Mouse (Mus musculus) E14TG2a.4 (cell line): ENCODE measurements around the gene Ccdc14.
"Not testable (repeated sequence)": the region's sequence is repeated elsewhere in the genome, so short reads cannot be mapped to it uniquely, and the experiment has no call there.

Experiments
- H3K27me3 ChIP-seq: 2 replicates; pipeline ENCODE4 v1.6.1; 2014; ENCODE audit warnings: low read length, control low read depth; ENCODE audit not compliant: insufficient read depth
- H3K36me3 ChIP-seq: 2 replicates; pipeline ENCODE4 v1.6.1; 2014; ENCODE audit warnings: low read length, control low read depth; ENCODE audit not compliant: insufficient read depth
- H3K4me1 ChIP-seq: replicated peaks from 2 replicates; pipeline ENCODE4 v1.6.1; 2014; ENCODE audit warnings: low read depth, low read length, control low read depth
- H3K4me3 ChIP-seq: replicated peaks from 2 replicates; pipeline ENCODE4 v1.5.1; 2014; ENCODE audit warnings: mild to moderate bottlenecking, low read length
- H3K9me3 ChIP-seq: 2 replicates; pipeline ENCODE4 v1.6.1; 2014; ENCODE audit warnings: low read length, control low read depth
- CTCF ChIP-seq: conservative IDR thresholded peaks from 2 replicates; pipeline ENCODE4 v1.5.1; 2014; ENCODE audit warnings: low read length
- NANOG ChIP-seq: IDR thresholded peaks from 2 replicates; pipeline ENCODE4 v1.6.1; 2014; ENCODE audit warnings: borderline replicate concordance, low read length, mixed read lengths
- POU5F1 ChIP-seq: IDR thresholded peaks from 2 replicates; pipeline ENCODE4 v1.6.1; 2014; ENCODE audit warnings: low read length, borderline replicate concordance

Ccdc14 gene

DNA sequence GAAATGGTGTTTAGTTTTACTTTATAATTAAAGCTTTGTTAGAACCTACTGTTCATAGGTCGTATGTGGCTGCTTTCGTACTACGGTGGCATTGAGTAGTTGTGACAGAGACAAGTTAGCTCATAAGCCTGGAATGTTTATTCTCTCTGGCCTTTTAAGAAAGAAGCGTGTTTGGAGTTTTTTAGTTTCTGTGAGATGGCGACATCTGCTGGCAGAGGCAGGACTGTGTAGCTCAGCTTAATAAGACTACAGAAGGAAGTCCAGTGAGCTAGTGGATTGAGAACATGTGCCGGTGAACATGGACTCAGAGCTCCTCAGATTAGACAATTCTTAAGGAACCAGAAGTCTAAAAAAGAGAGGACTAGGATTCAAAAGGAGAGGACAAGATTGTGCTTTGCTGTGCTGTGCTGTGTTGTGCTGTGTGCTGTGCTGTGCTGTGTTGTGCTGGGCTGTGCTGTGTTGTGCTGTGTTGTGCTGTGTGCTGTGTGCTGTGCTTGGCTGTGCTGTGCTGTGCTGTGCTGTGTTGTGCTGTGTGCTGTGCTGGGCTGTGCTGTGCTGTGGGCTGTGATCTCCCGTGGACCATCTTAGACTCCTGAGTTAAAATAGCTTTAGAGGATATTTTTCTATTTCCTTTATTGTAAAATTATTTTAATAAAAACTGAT is 9.9 kb downstream of the Ccdc14 start:
- Histone ChIP-seq H3K4me3 (no peak overlapping the region), H3K27me3 (no peaks in the 10 kb centered on the region), H3K9me3 (no peaks in the 10 kb centered on the region), H3K36me3 (peaks cover 90% of the 10 kb centered on the region), H3K4me1 (no peaks in the 10 kb centered on the region)
- TF ChIP-seq CTCF, result peak; percentile 74
- no peak for TF ChIP-seq NANOG
- no peak for TF ChIP-seq POU5F1

DNA sequence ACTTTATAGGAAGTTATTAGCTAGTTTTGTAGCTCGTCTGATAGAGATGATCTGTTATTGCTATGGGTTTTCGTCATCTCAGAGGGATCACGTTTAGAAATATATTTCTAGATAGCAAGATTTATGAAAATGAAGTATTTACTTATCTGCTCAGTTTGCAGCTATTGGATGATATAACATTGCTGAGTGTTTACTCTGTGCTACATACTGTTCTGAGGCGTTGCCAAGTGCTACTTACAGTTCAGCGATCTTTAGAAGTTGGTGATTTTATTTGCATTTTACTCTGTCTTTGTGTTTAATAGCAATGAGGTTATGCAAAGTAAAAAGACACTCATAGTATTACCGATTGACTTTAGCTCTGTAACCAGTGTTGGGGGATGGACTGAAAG is 10.4 kb downstream of the Ccdc14 start:
- no peak overlapping the region for H3K4me3 ChIP-seq
- no peaks in the 10 kb centered on the region for H3K4me1 ChIP-seq
- H3K27me3 ChIP-seq, result no peaks in the 10 kb centered on the region
- H3K36me3 ChIP-seq, result peaks cover 90% of the 10 kb centered on the region
- no peak for TF ChIP-seq NANOG
- no peak for TF ChIP-seq CTCF
- no peaks in the 10 kb centered on the region for H3K9me3 ChIP-seq

DNA sequence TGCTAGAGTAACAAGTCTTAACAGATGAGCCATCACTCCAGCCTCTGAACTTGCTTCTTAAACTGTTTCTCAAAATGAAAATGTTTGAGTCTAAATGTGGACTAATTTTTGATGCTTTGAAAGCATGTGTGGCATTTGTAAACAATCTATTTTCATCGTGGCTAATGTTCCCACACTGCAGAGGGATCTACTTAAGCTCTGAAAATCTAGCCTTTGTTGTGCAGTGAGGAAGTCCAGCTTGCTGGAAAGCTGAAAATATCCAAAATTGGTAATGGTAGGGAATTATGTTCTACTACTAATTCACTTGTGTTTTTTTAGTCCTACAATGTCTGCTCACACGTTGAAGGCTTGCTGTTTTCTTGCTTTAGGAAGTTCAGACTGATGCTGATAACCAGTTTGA is 15.6 kb downstream of the Ccdc14 start:
- Histone ChIP-seq H3K36me3 (peaks cover 88% of the 10 kb centered on the region), H3K27me3 (no peaks in the 10 kb centered on the region), H3K4me3 (no peak overlapping the region), H3K4me1 (no peaks in the 10 kb centered on the region), H3K9me3 (no peaks in the 10 kb centered on the region)
- TF ChIP-seq NANOG (no peak), CTCF (no peak), POU5F1 (no peak)

DNA sequence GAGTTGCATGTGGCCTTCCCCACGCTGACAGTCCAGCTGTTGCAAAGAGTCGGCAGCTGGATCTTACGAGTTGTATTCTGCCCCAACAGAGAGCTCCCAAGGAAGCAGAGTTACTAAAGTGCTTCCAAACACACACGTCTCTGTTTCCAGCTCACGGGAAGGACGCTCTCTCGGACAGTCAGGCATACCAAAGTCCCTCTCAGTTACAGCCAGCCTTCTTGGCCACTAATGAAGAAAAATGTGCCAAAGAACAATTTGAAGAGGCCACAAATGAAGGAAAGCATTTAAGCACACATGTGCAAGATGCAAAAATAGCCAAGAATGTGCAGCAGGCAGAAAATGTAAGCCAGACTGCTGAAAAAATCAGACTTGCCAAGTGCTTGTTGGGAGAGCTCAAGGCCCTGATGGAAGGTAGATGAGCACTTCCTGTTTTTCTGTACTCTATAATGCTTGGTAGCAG is 16.1 kb downstream of the Ccdc14 start:
- Histone ChIP-seq H3K9me3 (no peaks in the 10 kb centered on the region), H3K4me3 (no peak overlapping the region), H3K36me3 (peaks cover 86% of the 10 kb centered on the region), H3K27me3 (no peaks in the 10 kb centered on the region), H3K4me1 (no peaks in the 10 kb centered on the region)
- TF ChIP-seq NANOG, result no peak
- no peak for TF ChIP-seq CTCF
- no peak for TF ChIP-seq POU5F1

DNA sequence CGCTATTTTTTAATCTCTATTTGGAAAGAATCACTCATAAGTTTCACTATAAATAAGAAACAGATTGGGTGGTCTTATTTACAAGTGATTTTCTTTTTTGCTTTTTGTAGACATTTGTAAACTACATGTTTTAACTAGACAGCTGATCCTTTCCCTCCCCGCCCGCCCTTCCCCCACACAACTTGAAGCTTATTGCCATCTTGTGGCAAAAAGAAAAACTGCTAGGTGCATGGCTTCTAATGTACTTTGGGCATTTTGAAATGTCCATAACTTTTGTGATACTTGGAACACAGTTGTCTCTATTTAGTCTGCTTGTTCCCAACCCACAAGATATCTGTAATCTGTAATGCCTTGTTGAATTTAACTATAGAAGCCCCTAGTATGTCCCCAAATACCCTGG is 21.1 kb downstream of the Ccdc14 start:
- H3K36me3 ChIP-seq, result peaks cover 82% of the 10 kb centered on the region
- peaks cover 3% of the 10 kb centered on the region; the same call in 1 of the 2 replicates for H3K4me1 ChIP-seq
- no peaks in the 10 kb centered on the region for H3K27me3 ChIP-seq
- TF ChIP-seq CTCF (peak; percentile 25), NANOG (no peak), POU5F1 (no peak)
- no peaks in the 10 kb centered on the region for H3K9me3 ChIP-seq
- no peak overlapping the region for H3K4me3 ChIP-seq

DNA sequence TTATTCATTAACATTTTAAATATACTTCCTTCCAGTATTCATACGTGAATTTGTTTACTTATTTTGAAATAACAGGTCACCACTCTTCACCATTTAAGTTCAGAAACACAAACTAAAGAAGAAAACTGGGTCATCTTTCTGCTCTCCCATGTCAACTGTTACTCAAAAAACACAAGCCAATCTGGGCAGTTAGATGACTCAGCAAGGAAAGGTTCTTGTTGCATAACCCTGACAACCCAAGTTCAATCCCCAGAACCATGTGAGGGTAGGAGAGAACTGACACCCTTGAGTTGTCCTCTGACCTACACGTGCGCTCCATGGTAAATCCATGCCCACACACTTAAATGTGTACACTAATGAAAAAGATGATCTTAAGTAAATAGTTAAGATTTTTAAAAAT is 34.7 kb downstream of the Ccdc14 start:
- no peak for TF ChIP-seq POU5F1
- TF ChIP-seq NANOG, result no peak
- Histone ChIP-seq H3K4me3 (no peak overlapping the region), H3K27me3 (no peaks in the 10 kb centered on the region), H3K9me3 (no peaks in the 10 kb centered on the region), H3K4me1 (no peaks in the 10 kb centered on the region), H3K36me3 (peaks cover 54% of the 10 kb centered on the region)

DNA sequence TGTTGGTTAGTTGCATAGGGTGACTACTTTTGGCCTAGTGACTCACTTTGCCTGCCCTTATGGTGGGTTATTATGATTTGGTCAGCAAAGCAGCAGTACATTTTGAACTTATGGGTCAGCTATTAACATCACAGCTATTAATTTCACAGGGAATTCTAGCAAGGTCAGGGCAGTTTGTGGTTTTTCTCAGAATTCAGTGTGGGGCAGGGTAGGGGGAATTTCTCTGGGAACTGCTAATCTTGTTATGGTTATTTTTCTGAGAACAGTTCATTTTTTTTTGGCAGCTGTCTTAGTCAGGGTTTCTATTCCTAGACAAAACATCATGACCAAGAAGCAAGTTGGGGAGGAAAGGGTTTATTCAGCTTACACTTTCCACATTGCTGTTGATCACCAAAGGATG is 38.2 kb downstream of the Ccdc14 start:
- H3K36me3 ChIP-seq, result peaks cover 26% of the 10 kb centered on the region
- H3K4me1 ChIP-seq, H3K9me3 ChIP-seq, H3K27me3 ChIP-seq, H3K4me3 ChIP-seq: not testable (repeated sequence)

DNA sequence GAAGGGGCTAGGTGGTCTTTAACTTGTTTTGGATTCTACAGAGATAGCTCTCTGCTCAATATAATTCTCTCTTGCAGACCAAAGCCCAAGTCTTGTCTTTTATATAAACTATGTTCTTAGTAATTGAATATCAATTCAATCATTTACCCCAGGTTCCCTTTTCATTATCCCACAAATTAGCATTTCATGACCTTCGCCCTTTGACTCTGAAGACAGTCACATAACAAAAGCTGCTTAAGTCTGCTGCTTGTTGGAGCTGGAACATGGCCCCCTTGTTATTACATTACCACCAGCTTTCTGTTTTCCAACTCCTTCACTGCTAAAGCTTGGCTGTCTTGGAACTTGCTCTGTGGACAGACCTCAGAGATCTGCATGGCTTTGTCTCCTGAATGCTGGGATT is 39.0 kb downstream of the Ccdc14 start:
- no peak for TF ChIP-seq NANOG
- TF ChIP-seq POU5F1, result no peak
- no peak for TF ChIP-seq CTCF

DNA sequence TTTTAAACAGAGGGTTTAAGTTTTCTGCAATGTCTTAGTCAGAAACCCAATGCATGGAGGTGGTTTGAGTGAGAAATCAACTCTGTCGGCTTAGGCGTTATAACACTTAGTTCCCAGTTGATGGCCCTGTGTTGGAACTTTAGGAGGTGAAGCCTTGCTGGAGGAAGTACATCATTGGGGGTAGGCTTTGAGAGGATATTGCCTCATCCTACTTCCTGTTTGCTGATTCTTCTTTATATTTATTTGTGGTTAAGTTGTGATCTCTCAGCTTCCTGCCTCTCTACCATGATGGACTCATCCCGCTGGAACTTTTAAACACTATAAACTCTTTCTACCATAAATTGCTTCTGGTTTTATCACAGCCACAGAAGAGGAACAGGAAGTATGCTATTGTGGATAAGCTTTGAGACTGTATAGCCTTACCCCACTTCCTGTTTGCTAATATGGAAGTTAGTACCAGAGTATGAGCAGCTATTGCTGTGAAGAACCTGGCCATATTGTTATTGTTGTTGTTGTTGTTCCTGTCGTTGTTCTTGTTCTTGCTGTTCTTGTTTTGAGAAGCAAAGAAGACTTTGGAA is 48.3 kb downstream of the Ccdc14 start:
- Histone ChIP-seq H3K9me3 (no peaks in the 10 kb centered on the region), H3K4me3 (no peak overlapping the region), H3K4me1 (no peaks in the 10 kb centered on the region), H3K36me3 (no peaks in the 10 kb centered on the region), H3K27me3 (peaks cover 9% of the 10 kb centered on the region)
- no peak for TF ChIP-seq NANOG
- no peak for TF ChIP-seq POU5F1
- TF ChIP-seq CTCF, result no peak

More for the DNA sequence above, 39.0 kb downstream of the Ccdc14 start:
- Histone ChIP-seq H3K27me3 (no peaks in the 10 kb centered on the region), H3K36me3 (peaks cover 18% of the 10 kb centered on the region), H3K4me1 (no peaks in the 10 kb centered on the region), H3K4me3 (no peak overlapping the region), H3K9me3 (no peaks in the 10 kb centered on the region)
